Mouse (Mus musculus) left cerebral cortex, adult 8-10 months (tissue): Measurements from ENCODE around the gene Arntl. TPM values are rescaled to one million over a fixed set of nuclear protein-coding genes. Genes with fewer than 3 reads are reported as not detected.

ENCODE experiments used
- DNase-seq, 2 experiments: peaks; one replicate each; pipeline ENCODE4 v3.0.0; 2022; ENCODE audit warnings: low spot score in 2 of 2
- total RNA-seq, 4 experiments: library from RNA; stranded (reverse); gene quantifications; 2 replicates each; pipeline ENCODE4 v1.2.4; 2022

Arntl gene
- total RNA-seq, 4 experiments from 2014 or later = 29.6 to 37.8 (median 30.6) TPM

DNA sequence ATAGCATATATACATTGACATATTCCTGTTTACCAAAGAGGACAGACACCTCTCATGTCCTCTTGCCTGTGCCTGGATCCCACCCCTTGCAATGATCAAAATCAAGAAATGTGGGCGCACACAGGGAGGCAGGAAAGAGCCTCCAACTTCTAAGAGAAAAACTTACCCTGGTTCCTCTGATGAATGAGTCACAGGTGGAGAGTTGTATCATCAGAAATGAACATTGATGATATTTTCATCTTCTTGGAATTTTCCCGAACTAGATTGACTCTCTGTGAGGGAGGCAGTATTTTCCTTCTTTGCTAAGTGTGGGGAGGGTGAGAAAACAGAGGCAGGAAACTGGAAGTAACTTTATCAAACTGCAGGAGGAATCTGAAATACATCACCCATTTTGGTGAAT, 78.1 kb downstream of the Arntl start:
- no peak for DNase-seq

DNA sequence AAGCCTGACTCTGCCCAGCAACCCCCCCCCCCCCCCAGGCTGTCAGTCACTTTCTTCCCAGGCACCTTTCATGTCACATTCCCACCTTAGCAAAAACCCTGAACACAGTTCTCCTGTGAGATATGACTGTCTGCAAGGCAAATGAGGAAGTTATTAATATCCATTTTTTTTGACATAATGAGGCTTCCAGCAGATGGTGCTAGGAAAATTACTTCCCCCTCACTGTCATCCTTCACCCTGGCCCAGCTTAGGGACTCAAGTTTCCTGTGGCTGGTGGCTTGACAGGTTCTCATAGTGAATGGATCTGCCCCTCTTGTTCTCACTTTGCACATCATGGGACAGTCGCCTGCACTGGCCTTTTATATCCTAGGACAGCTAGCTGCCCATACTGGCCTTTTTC, 81.9 kb downstream of the Arntl start:
- no peak for DNase-seq

DNA sequence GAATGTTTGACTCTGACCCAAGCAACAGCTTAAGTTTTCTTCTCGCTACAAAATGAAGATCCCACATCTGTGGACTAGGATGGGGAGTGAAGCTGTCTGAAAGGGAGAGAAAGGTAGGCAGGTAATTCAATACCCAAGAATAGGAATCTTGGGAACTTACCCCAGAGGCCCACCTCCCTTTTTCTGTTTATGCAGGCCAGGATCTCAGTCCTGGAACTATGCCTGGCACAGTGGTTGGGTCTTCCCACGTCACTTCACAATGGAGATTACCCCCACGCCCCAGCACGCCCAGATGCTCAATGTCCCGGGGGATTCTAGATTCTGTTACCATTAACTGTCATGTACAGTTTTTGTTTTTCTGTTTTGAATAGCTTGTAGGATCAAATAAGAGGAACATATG, 84.5 kb downstream of the Arntl start:
- no peak for DNase-seq

DNA sequence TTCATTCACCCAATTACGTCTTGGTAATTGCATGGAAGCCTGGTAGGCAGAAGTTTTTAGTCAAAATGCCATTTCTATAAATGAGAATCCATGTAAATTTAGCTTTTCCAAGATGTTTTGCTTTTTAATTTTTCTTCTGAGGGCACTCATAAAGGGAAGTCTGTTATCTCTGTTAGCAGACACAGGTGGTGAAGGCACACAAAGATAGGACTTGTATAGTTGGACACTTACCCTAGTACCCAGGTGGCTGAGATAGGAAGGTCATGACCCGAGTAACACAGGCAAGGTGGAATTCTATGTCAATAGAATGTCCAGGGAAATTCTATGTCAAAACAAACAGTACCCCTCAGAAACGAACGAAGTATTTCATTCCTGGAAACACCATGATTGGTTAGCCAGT, 84.9 kb downstream of the Arntl start:
- DNase-seq = no peak

DNA sequence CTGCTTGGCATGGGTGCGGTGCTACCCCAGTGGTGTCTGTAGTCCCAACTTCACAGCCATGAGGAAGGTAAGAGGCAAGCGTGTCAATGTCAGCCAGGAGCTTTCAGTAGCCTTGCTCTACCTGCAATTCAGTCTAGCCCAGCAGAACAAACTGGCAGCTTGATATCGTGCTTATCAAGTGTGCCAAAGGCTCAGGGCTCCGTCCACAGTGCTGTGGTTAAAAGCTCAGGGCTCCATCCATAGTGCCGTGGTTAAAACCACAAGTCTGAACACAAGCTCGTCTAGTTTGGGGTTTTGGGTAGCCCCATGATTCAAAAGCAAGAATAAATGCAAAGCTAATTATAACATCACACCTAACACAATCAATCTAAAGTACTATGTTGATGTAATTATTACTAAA, 87.3 kb downstream of the Arntl start:
- DNase-seq = no peak

DNA sequence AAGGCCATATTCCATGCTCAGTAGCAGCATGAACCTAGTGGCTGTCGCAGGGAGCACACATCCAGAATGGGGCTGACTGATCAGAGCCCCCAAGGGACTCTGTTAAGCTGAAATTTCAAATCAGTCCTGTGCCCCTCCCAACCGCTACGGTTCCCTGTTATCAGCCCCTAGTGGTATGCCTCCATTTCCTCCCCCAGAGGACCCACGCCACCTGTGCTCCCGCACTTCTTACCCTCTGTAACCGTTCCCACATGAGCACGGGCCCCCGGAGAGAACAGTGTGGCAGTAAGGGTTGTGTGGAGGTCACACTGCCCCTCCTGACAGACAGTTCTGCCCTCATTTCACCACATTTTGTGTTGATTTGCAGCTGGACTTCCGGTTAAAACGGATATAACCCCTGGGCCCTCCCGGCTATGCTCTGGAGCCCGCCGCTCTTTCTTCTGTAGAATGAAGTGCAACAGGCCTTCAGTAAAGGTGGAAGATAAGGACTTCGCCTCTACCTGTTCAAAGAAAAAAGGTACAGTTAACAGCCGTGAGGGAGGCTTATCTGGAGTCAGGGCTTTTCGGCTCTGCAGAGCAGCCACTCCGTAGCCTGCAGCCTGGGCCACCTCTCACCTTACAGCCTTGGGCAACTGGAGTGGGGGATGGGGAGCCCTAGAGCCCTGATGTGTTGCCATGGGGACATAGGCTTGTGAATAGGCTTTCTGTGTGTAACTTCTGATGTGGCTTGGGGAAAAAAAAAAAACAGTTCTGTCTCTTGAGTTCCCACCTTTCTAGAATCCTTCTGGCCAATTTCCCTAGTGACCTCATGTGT, 88.0 kb downstream of the Arntl start:
- no peak for DNase-seq

DNA sequence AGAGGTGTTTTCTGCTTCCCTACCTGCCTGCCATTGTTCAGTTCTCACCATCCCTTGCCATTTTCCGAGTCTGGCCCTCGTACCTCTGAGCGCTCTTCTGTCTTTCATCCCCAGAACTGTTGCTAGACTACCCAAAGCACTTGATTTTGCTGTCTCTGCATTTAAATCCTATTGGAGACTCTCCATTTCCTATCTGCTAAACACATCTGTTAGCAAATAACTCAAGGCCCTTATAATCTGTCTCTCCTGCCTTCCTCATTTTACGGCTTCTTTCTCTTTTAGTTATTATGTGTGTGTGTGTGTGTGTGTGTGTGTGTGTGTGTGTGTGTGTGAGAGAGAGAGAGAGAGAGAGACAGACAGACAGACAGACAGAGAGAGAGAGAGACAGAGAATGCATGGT, 90.5 kb downstream of the Arntl start:
- no peak for DNase-seq

DNA sequence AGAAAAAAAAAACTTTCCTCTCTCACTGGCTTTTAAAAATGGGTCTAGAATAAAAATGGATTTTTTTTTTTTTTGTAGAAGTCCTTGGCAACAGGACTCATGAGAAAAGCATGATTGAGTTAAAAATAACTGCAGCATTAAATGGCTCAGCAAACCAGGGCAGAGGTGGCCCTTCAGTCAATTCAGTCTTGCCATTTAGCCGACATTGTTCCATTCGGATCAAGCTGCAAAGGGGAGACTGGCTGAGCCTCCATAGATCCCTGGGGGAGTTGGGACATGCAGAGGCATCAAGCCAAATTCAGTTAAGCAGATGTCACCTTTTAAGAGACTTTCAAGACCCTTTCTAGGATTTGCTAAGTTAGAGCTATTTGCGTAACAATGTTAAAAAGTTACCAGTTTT, 102.9 kb downstream of the Arntl start:
- DNase-seq = no peak

DNA sequence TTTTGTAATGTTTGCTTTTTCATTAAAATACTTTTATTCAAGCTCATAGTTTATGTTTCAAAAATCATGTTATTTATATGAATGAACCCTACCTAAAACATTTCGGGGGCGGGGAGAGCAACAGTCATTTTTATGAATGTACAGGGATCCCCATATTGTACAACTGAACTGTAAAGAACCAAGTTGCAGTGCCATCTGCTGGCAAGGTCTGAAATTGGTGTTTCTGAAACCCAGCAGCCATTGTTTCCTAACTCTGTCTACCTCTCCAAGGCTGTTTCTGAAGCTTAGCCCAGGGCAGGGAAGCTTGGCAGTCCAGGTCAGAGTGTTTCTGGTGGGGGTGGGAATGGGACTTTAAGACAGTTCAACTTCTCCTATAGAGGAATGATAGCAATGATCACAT, 104.5 kb downstream of the Arntl start:
- peak in 1 of 2 experiments; percentile 51 for DNase-seq

DNA sequence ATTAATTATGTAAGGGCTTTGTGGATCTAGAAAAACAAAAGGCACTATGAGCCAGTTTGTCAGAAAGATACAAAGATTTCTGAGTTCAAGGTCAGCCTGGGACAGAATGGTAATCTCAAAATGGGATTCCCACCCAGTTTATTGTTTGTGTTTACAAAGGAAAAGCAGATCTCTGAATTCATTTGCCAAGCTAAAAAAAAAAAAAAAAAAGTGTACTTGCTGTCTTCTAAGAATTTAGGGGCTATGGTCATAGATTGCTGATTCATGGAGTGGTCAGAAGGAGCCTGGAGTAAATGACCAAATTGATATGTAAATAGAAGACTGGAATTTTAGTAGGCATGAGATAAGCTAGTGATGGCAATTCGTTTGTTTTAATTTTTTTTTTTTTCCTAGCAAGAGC, 112.9 kb downstream of the Arntl start:
- no peak for DNase-seq

DNA sequence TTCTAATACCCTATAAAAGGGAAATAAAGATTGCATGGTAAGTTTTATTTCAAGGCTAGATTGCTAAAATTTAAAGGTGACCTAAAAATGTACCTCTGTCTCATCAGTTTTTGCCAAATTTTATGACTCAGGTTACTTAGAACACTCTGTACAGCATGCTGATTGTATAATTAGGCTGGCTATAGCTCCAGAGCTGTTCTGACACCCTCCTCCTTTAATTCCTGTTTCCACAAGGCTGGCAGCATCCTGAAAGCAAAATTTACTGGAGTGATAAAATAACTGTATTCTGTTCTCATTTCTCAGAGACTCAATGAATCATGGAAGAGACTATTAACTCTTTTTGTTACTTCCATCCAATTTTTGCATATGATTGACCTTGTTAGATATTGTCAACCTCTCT, 126.8 kb downstream of the Arntl start:
- DNase-seq = peak in 1 of 2 experiments; percentile 42

DNA sequence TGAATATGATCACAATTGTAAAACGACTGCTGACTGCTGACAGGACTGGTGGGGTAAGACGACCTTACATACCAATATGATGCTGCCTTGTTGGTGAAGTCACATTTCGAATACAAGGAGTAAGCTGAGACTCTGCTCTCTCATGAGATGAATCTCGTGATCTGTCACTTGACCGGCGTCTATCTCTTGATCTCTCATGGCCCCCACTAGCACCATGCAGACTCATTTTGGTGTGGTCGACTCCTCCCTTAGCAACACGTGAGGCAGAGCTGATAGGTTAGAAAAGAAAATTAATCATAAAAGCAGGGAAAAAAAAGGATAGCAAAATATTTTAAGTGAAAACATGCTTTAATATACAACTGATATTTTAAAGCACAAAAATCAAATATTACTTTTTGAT, 128.0 kb downstream of the Arntl start:
- no peak for DNase-seq

DNA sequence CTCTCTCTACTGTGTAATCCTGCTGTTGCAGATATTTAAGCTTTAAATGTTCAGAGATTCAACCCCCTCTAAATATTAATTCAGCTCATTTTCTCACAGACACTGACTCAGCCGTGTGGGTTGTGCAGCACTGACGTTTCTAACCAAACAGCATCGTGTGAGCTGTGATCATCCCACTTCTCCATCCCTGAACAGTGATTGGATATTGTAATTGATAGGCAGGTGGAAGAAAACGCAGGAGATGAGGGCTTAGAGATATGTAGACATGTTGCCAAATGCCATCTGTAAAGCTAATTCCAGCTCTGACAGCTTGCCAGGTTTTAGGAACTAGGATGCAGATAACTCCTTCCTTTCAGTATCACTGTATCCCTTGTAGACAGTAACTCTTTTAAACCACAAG, 140.0 kb downstream of the Arntl start:
- DNase-seq = peak; percentile 30 to 88

DNA sequence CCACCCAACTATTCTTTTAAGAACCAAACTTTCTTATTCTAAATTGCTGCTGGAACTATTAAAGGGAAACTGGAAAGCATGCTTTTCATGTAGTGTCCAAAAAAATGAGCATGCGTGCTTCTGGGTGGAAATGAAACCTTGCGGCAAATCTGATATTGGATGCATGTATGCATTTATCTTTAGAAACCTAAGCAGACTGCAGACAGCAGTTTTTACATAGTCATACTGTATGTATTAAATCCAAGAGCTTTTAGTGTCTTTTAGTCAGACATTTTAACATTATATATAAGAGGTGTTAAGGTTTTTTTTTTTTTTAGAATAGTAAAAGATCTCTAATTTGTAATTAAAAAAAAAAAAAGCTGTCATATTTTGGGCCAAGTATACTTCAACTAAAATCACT, 140.4 kb downstream of the Arntl start:
- DNase-seq = no peak

DNA sequence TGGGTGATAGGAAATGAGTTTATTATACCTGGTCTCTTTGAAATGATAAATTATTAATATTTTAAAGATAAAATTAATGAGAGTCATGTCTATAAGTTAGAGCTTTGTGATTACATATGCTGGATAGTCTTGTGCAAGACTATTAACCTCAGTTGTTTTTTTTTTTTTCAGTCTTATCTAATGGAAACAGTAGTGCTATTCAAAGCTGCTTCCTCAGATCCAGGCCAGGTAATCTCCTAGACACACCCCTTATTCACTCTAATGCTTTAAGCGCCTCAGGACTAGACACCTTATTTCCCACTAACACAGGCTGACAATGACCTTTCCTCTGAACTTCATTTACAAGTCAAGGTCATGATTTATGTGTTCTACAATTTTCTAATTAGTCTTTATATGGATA, 141.8 kb downstream of the Arntl start:
- no peak for DNase-seq

Other genes starting within 250 kb of the Arntl start
- 10 to 100 TPM; 76.5 to 85.2 (median 80.8) TPM for gene Btbd10, start 161.9 kb downstream of the Arntl start, total RNA-seq
- gene Pth, start 181.1 kb downstream of the Arntl start, total RNA-seq = not detected